In the genomic region with DNA sequence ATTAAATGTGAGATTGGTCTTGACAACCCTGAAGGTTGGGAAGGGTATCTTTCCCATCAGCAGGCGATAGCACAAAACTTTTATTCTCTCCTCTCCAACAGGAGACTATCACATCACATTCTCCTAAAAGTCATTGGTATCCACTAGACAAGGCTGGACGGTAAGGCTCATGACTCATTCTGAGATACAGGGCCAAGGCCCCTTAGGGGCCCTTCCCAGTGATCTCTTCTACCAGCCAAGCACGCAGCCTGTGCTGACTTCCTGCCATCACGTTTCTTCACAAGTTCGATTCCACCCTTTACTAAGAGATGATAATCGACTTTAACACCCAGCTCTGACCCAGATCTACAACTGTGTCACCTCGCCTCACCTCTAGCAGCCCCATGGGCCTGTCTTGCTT, we compare ENCODE assay signal across 25 mouse cellular contexts.
"Had no signal": no experiment of that assay in that cellular context is flagged by ENCODE, and none has a peak within 500 bp of the region (broad histone marks: within the 10 kb centered on the region; RNA-seq: fewer than 3 reads in every experiment).

No protein-coding gene starts in this region.

- DNase-seq: cerebellum, adult 9-10 months; cerebellum, adult 9-11 months; cerebellum, postnatal 10 days; cerebellum, postnatal 14 days; cerebellum, postnatal 25 days; cerebellum, postnatal 36 days; embryo, embryonic 11 days; forebrain, postnatal 0 days; gastrocnemius, adult 2 months; gastrocnemius, postnatal 10 days; gastrocnemius, postnatal 14 days; gastrocnemius, postnatal 25 days; gastrocnemius, postnatal 36 days; heart, adult 11 months; heart, adult 18-20 months; heart, adult 2 months had no signal

- H3K9me3 ChIP-seq: embryonic facial prominence, embryonic 10.5 days; embryonic facial prominence, embryonic 12.5 days; embryonic facial prominence, embryonic 13.5 days; embryonic facial prominence, embryonic 15.5 days; forebrain, embryonic 10.5 days; forebrain, embryonic 12.5 days; forebrain, embryonic 13.5 days; forebrain, embryonic 15.5 days had no signal

- H3K27ac ChIP-seq: embryonic facial prominence, embryonic 10.5 days; embryonic facial prominence, embryonic 12.5 days; embryonic facial prominence, embryonic 13.5 days; embryonic facial prominence, embryonic 15.5 days; forebrain, embryonic 10.5 days; forebrain, embryonic 12.5 days; forebrain, embryonic 13.5 days; gastrocnemius, adult 2 months; heart, adult 2 months had no signal

- H3K4me3 ChIP-seq: embryonic facial prominence, embryonic 10.5 days; embryonic facial prominence, embryonic 12.5 days; embryonic facial prominence, embryonic 13.5 days; embryonic facial prominence, embryonic 15.5 days; erythroblast, embryonic 14.5 days; forebrain, embryonic 10.5 days; forebrain, embryonic 12.5 days; forebrain, embryonic 13.5 days; forebrain, embryonic 15.5 days; gastrocnemius, adult 2 months; heart, adult 2 months had no signal

- H3K9ac ChIP-seq: embryonic facial prominence, embryonic 12.5 days; embryonic facial prominence, embryonic 13.5 days; embryonic facial prominence, embryonic 15.5 days; forebrain, embryonic 12.5 days; forebrain, embryonic 13.5 days; forebrain, embryonic 15.5 days; forebrain, postnatal 0 days had no signal

- H3K27me3 ChIP-seq: embryonic facial prominence, embryonic 12.5 days; embryonic facial prominence, embryonic 15.5 days; forebrain, embryonic 12.5 days; forebrain, embryonic 13.5 days; forebrain, embryonic 15.5 days had no signal

- H3K4me2 ChIP-seq: embryonic facial prominence, embryonic 12.5 days; embryonic facial prominence, embryonic 13.5 days; embryonic facial prominence, embryonic 15.5 days; forebrain, embryonic 12.5 days; forebrain, embryonic 13.5 days; forebrain, embryonic 15.5 days had no signal

- H3K4me1 ChIP-seq: embryonic facial prominence, embryonic 12.5 days; embryonic facial prominence, embryonic 15.5 days had no signal

- H3K36me3 ChIP-seq: embryonic facial prominence, embryonic 10.5 days; embryonic facial prominence, embryonic 12.5 days; embryonic facial prominence, embryonic 13.5 days; embryonic facial prominence, embryonic 15.5 days; forebrain, embryonic 10.5 days; forebrain, embryonic 12.5 days; forebrain, embryonic 15.5 days had no signal
